Mouse (Mus musculus): ENCODE data around the gene Optc.

Optc gene

GRCm38 (mm10) chr1:133881813-133882212, 26.0 kb downstream of the Optc start:
- no peak for DNase-seq

GRCm38 (mm10) chr1:133878825-133879423, 28.9 kb downstream of the Optc start:
- DNase-seq, result no peak

GRCm38 (mm10) chr1:133876936-133877335, 30.9 kb downstream of the Optc start:
- no peak for DNase-seq

GRCm38 (mm10) chr1:133873086-133873813, 34.5 kb downstream of the Optc start:
- no peak for DNase-seq

GRCm38 (mm10) chr1:133871241-133871640, 36.6 kb downstream of the Optc start:
- DNase-seq, result no peak

GRCm38 (mm10) chr1:133869221-133869620, 38.6 kb downstream of the Optc start:
- DNase-seq, result no peak

GRCm38 (mm10) chr1:133863257-133863997, 44.4 kb downstream of the Optc start:
- DNase-seq, result no peak

GRCm38 (mm10) chr1:133861028-133861427, 46.8 kb downstream of the Optc start:
- DNase-seq, result no peak

- no peak for DNase-seq
Observed at GRCm38 (mm10) chr1:133859821-133860711, 47.7 kb downstream of the Optc start.

GRCm38 (mm10) chr1:133859257-133859656, 48.5 kb downstream of the Optc start:
- no peak for DNase-seq

- no peak for DNase-seq
Observed at GRCm38 (mm10) chr1:133857781-133858180, 50.0 kb downstream of the Optc start.

- no peak for DNase-seq
Observed at GRCm38 (mm10) chr1:133857171-133857570, 50.6 kb downstream of the Optc start.

- DNase-seq, result no peak
Observed at GRCm38 (mm10) chr1:133856655-133857054, 51.1 kb downstream of the Optc start.

- no peak for DNase-seq
Observed at GRCm38 (mm10) chr1:133856133-133856541, 51.7 kb downstream of the Optc start.

GRCm38 (mm10) chr1:133855274-133856017, 52.4 kb downstream of the Optc start:
- no peak for DNase-seq

- no peak for DNase-seq
Observed at GRCm38 (mm10) chr1:133854421-133855273, 53.2 kb downstream of the Optc start.
